In genomic region chr6:115335536-115335935, GRCm38 (mm10) we compare ENCODE assay signal across 16 mouse cellular contexts.
"Had no signal": no experiment of that assay in that cellular context is flagged by ENCODE, and none has a peak within 500 bp of the region (broad histone marks: within the 10 kb centered on the region; RNA-seq: fewer than 3 reads in every experiment).

No protein-coding gene starts in this region.

- H3K4me3 ChIP-seq: layer of hippocampus, adult 2 months; limb, embryonic 13.5 days; midbrain, embryonic 15.5 days; neural tube, embryonic 13.5 days had no signal

- H3K27me3 ChIP-seq: limb, embryonic 13.5 days; midbrain, embryonic 15.5 days; neural tube, embryonic 13.5 days had no signal

- H3K4me2 ChIP-seq: limb, embryonic 13.5 days; midbrain, embryonic 11.5 days; midbrain, embryonic 15.5 days; neural tube, embryonic 13.5 days had no signal

- H3K27ac ChIP-seq: layer of hippocampus, adult 2 months; limb, embryonic 13.5 days; liver, embryonic 14.5 days; midbrain, embryonic 15.5 days; neural tube, embryonic 13.5 days had no signal

- ATAC-seq: midbrain, embryonic 15.5 days had no signal

- H3K4me1 ChIP-seq: limb, embryonic 13.5 days; midbrain, embryonic 15.5 days had no signal

- H3K9ac ChIP-seq: limb, embryonic 13.5 days; liver, embryonic 14.5 days; midbrain, embryonic 15.5 days; neural tube, embryonic 13.5 days had no signal

- DNase-seq: kidney, adult 9 months; kidney, postnatal 10 days; left cerebral cortex, postnatal 4 days; lung, adult 18-20 months; lung, postnatal 36 days; retina, postnatal 1 day; right cerebral cortex, postnatal 4 days; spleen, adult 18-20 months; thymus, adult 18-20 months; thymus, postnatal 14 days had no signal

- H3K9me3 ChIP-seq: limb, embryonic 13.5 days; midbrain, embryonic 15.5 days; neural tube, embryonic 13.5 days had no signal

- H3K36me3 ChIP-seq: limb, embryonic 13.5 days; midbrain, embryonic 15.5 days; neural tube, embryonic 13.5 days had no signal
